Mouse (Mus musculus): ENCODE results near the gene Spata17.

DNA sequence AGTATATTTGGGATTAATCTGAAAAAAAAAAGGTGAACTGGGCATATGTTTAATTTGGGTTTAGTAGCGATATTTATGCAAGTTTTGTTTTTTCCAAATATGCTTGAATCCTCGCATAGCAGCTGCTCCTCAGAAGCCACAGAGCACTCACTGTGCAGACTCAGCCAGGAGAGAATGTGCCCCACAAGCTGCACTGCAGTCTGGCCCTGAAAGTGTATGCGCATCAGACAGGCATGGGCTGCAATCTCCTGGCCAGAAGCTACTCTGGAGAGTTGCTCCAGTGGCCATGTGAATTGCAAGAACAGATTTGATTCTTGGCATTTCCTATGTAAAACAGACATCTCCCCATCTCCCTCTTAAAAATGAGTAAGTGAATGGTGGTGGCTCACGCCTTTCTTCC is 82.9 kb downstream of the Spata17 start:
- TF ChIP-seq CTCF (IDR thresholded peaks at IDR 0.05; ENCODE audit: low read depth, low read length) (no peak), POLR2A (IDR thresholded peaks at IDR 0.05; ENCODE audit: borderline replicate concordance, low read depth, low read length) (no peak)

Measured in bone marrow macrophage, adult 2 months (primary cell).